Mouse (Mus musculus) left cerebral cortex, postnatal 4 days (tissue): ENCODE measurements at regions not wholly inside any gene's neighbourhood (a gene's known extent, or its start where the extent isn't known, plus 50 kb on each side); places are given as distances from the start of the nearest gene placed in this dataset.
A peak's percentile ranks its signal among the peaks of the same experiment; 100 is the strongest.
"Not testable (repeated sequence)": the region's sequence is repeated elsewhere in the genome, so short reads cannot be mapped to it uniquely, and the experiment has no call there.

ENCODE experiments used
- DNase-seq: peaks from one replicate; pipeline ENCODE4 v3.0.0-alpha.2; 2022
- intact Hi-C: fragments of 180-260 bp; cut with DNase I; formaldehyde crosslinking; loops from one replicate; pipeline ENCODE4 v1.15.1; 2025

- DNase-seq = peak; percentile 82
- intact Hi-C loops = no loop called here
Measured at GRCm38 (mm10) chr11:7705312-7705764, 491.6 kb upstream of the Igfbp3 start.

- DNase-seq = no peak
- intact Hi-C loops = no loop called here
Measured at GRCm38 (mm10) chr11:7697591-7697990, 483.9 kb upstream of the Igfbp3 start.

GRCm38 (mm10) chr11:7689701-7690100 is 476.0 kb upstream of the Igfbp3 start:
- DNase-seq, intact Hi-C loops: not testable (repeated sequence)

- intact Hi-C loops = no loop called here
- DNase-seq = no peak
Measured at GRCm38 (mm10) chr11:7672821-7673220, 459.1 kb upstream of the Igfbp3 start.

- DNase-seq = peak; percentile 45
- intact Hi-C loops = no loop called here
Measured at GRCm38 (mm10) chr11:7630637-7631036, 416.9 kb upstream of the Igfbp3 start.

- peak; percentile 3 for DNase-seq
- intact Hi-C loops = no loop called here
Measured at GRCm38 (mm10) chr11:7625256-7625655, 411.5 kb upstream of the Igfbp3 start.

- no peak for DNase-seq
- intact Hi-C loops = no loop called here
Measured at GRCm38 (mm10) chr11:7620320-7620719, 406.6 kb upstream of the Igfbp3 start.

GRCm38 (mm10) chr11:7610752-7611151 is 397.0 kb upstream of the Igfbp3 start:
- intact Hi-C loops = no loop called here
- no peak for DNase-seq

GRCm38 (mm10) chr11:7609921-7610320 is 396.2 kb upstream of the Igfbp3 start:
- no peak for DNase-seq
- intact Hi-C loops = no loop called here

- no peak for DNase-seq
- intact Hi-C loops = no loop called here
Measured at GRCm38 (mm10) chr11:7606652-7607051, 392.9 kb upstream of the Igfbp3 start.

GRCm38 (mm10) chr11:7592010-7592409 is 378.3 kb upstream of the Igfbp3 start:
- intact Hi-C loops = no loop called here
- no peak for DNase-seq

- intact Hi-C loops = no loop called here
- no peak for DNase-seq
Measured at GRCm38 (mm10) chr11:7583296-7583695, 369.6 kb upstream of the Igfbp3 start.

GRCm38 (mm10) chr11:7568484-7568883 is 354.8 kb upstream of the Igfbp3 start:
- intact Hi-C loops = loop anchor here (5.0 kb wide), 1 partner anchor 356 kb away; the partner anchor contains the start of gene Igfbp3

GRCm38 (mm10) chr11:7562029-7562428 is 348.3 kb upstream of the Igfbp3 start:
- no peak for DNase-seq
- intact Hi-C loops = no loop called here

More at GRCm38 (mm10) chr11:7568484-7568883, 354.8 kb upstream of the Igfbp3 start:
- peak; percentile 49 for DNase-seq

- DNase-seq = no peak
- intact Hi-C loops = no loop called here
Measured at GRCm38 (mm10) chr11:7561437-7561836, 347.7 kb upstream of the Igfbp3 start.

GRCm38 (mm10) chr11:7555613-7556274 is 342.0 kb upstream of the Igfbp3 start:
- intact Hi-C loops = no loop called here
- no peak for DNase-seq

- no peak for DNase-seq
- intact Hi-C loops = no loop called here
Measured at GRCm38 (mm10) chr11:7552154-7552553, 338.4 kb upstream of the Igfbp3 start.

GRCm38 (mm10) chr11:7547796-7548195 is 334.1 kb upstream of the Igfbp3 start:
- intact Hi-C loops = no loop called here
- no peak for DNase-seq

GRCm38 (mm10) chr11:7545621-7546020 is 331.9 kb upstream of the Igfbp3 start:
- no peak for DNase-seq
- intact Hi-C loops = no loop called here

- DNase-seq = no peak
- intact Hi-C loops = no loop called here
Measured at GRCm38 (mm10) chr11:7534590-7534989, 320.9 kb upstream of the Igfbp3 start.

- intact Hi-C loops = no loop called here
- no peak for DNase-seq
Measured at GRCm38 (mm10) chr11:7533327-7533726, 319.6 kb upstream of the Igfbp3 start.

GRCm38 (mm10) chr11:7531847-7532246 is 318.1 kb upstream of the Igfbp3 start:
- intact Hi-C loops = no loop called here
- DNase-seq = no peak
